Mouse (Mus musculus) G1E-ER4 (cell line): ENCODE results near the gene 5730596B20Rik. TPM values are rescaled to one million over a fixed set of nuclear protein-coding genes. Genes with fewer than 3 reads are reported as not detected.

Experiments
- GATA1 ChIP-seq: IDR thresholded peaks from one replicate; pipeline ENCODE4 v1.8.0; 2012; ENCODE audit warnings: low read length, inconsistent platforms
- polyA plus RNA-seq: library from polyadenylated mRNA; stranded (reverse); fragments of >175 nt; gene quantifications from 2 replicates; pipeline ENCODE4 v1.2.3, GENCODE M21; 2012

5730596B20Rik gene
- polyA plus RNA-seq, 1 experiment: not detected

GRCm38 (mm10) chr6:52196811-52197210 is 19.5 kb downstream of the 5730596B20Rik start:
- TF ChIP-seq GATA1: no peak

GRCm38 (mm10) chr6:52197271-52197670 is 20.0 kb downstream of the 5730596B20Rik start:
- no peak for TF ChIP-seq GATA1

- no peak for TF ChIP-seq GATA1
Measured at GRCm38 (mm10) chr6:52200073-52200750, 22.9 kb downstream of the 5730596B20Rik start.

- no peak for TF ChIP-seq GATA1
Measured at GRCm38 (mm10) chr6:52200751-52201250, 23.5 kb downstream of the 5730596B20Rik start.

DNA sequence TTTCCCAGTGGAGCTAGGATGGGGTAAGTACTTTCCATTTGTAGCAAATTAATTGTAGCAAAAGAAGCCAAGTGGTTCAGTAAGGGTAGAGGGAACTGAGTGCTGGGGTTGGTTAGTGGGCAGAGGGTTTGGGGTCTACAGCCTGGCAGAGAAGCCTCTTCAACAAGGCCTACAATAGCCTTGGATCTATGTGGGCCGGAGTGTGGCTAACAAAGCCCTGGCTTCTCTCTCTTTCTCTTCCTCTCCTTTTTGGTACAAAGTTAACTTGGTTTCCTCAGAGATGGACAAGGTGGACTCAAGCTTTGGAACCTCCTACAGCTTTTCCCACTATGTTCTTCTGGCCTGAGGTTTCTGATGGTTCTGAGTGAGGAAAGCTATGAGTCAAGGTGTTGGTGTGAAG is 24.0 kb downstream of the 5730596B20Rik start:
- no peak for TF ChIP-seq GATA1

- TF ChIP-seq GATA1: no peak
Measured at GRCm38 (mm10) chr6:52202362-52203120, 25.2 kb downstream of the 5730596B20Rik start.

GRCm38 (mm10) chr6:52203121-52203370 is 25.7 kb downstream of the 5730596B20Rik start:
- no peak for TF ChIP-seq GATA1

- TF ChIP-seq GATA1: no peak
Measured at GRCm38 (mm10) chr6:52203371-52204049, 26.2 kb downstream of the 5730596B20Rik start.

- no peak for TF ChIP-seq GATA1
Measured at GRCm38 (mm10) chr6:52204050-52204752, 26.9 kb downstream of the 5730596B20Rik start, which contains the start of gene Hoxa5. Gene Hoxa5 (minus strand): TSS chr6:52204587.

GRCm38 (mm10) chr6:52205221-52205620 is 27.9 kb downstream of the 5730596B20Rik start:
- TF ChIP-seq GATA1: no peak

DNA sequence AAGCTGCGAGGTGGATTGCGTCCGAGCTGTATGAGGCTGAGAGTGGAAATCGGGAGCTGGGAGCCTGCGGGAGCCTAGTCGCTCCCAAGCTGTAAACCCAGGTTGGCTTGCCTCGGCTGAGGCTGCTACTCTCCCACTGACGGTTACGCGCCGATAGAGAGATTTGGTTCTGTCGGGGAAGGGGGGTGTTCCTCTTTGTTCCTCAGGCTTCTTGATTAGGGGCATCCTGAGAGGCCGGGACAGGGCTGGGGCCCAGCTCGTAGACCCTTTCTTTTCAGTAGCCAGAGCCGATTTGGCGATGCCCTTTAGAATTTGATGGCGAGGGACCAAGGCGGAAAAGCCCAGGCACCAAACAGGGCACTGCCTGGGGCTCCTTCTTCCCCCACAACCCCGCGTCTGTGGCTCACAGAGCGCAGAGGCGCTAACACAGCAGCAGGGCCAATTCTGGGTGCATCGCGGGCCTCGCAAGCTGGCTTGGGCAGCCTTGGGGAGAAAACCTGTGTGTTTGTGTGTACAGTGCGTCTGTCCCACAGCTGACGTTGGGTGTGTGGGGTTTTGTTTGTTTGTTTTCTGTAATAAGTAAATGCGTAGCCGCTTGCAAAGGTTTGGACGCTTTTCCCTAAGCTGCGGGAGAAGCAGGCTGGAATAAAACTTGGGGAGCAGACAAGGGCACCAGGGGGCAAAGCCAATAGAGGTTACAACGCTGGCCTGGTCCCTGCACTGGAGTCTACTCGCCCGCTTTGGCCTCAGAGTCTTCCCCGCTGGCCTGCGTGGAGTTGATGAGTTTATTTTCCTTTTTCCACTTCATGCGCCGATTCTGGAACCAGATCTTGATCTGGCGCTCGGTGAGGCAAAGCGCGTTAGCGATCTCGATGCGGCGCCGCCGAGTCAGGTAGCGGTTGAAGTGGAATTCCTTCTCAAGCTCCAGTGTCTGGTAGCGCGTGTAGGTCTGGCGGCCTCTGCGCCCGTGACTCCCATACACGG is 28.6 kb downstream of the 5730596B20Rik start:
- no peak for TF ChIP-seq GATA1

DNA sequence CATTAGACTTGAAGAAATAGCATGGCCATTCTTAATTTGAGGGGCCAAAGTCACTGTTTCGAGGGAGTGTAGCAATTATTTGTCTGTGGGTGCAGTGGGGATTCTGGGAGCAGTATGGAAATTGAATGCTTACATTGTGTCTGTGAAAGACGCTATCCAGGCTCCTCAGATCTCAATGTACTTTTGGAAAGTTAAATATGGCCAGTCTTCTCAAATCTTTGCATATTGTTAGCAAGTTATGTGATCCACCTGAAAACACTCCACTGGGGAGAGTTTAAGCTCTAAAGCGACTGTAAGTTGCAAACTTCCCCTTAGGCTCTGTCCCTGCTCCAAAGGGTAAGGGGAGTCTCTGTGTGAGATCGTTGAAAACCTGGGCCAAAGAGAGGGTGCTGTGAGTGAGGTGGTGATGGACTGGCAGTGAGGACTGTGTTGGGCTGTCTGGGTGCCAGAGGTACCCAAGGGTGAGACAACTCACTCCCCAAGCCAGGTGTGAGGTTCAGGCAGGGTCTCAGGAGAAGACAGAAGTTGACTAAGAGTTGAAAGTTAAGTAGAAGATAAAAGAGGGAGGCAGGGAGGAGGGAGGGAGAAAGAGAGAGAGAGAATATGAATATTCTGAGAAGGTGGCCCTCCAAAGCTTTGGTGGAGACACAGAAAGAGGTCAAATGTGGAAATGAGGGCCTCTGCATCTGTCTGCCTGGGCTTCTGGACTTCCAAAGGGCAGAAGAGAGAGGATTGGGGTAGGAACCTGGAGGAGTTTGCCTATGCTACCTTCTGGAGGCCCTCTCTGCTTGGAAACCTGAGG is 29.8 kb downstream of the 5730596B20Rik start:
- TF ChIP-seq GATA1: no peak

- no peak for TF ChIP-seq GATA1
Measured at GRCm38 (mm10) chr6:52207684-52207976, 30.3 kb downstream of the 5730596B20Rik start.

GRCm38 (mm10) chr6:52208072-52208867 is 31.0 kb downstream of the 5730596B20Rik start, which contains the start of gene Hoxa6:
Gene Hoxa6 (minus strand): TSS chr6:52208722.
- no peak for TF ChIP-seq GATA1
